Mouse (Mus musculus) thymus, adult 18-20 months (tissue): ENCODE measurements at regions not wholly inside any gene's neighbourhood (a gene's known extent, or its start where the extent isn't known, plus 50 kb on each side); places are given as distances from the start of the nearest gene placed in this dataset.
A peak's percentile ranks its signal among the peaks of the same experiment; 100 is the strongest.

Experiments
- DNase-seq, 2 experiments: peaks; one replicate each; pipeline ENCODE4 v3.0.0; 2022; ENCODE audit warnings: mixed read lengths in 2 of 2

- no peak for DNase-seq
Measured at GRCm38 (mm10) chr6:10803383-10803782, 1103.9 kb downstream of the Ndufa4 start.

GRCm38 (mm10) chr6:10758620-10759311 lies 1148.5 kb downstream of the Ndufa4 start:
- DNase-seq, result no peak

GRCm38 (mm10) chr6:10758051-10758450 lies 1149.2 kb downstream of the Ndufa4 start:
- DNase-seq, result no peak

DNA sequence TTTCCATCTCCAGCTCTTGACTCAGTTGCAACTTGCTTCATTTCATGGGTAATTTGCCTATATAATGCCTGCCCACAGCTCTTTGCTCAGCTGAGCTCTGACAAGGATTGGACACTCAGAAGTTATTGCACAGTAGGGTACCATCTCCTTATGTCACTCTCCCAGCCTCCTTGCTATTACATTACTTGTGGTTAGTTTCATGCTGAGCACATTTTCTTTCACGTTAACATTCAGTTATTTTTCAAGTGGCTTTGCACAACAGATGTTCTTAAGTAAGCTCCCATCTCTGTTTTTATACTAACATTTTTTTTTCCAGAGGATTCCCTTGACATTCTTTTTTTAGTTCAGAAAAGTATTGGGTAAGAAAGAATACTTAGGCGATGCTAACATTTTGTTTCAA lies 1163.2 kb downstream of the Ndufa4 start:
- DNase-seq, result no peak

- DNase-seq, result no peak
Measured at GRCm38 (mm10) chr6:10722566-10722965, 1184.7 kb downstream of the Ndufa4 start.

GRCm38 (mm10) chr6:10690526-10690925 lies 1216.8 kb downstream of the Ndufa4 start:
- peak in 1 of 2 experiments; percentile 3 for DNase-seq
